Comparison of ENCODE assay signal across 14 mouse cellular contexts in the genomic region with DNA sequence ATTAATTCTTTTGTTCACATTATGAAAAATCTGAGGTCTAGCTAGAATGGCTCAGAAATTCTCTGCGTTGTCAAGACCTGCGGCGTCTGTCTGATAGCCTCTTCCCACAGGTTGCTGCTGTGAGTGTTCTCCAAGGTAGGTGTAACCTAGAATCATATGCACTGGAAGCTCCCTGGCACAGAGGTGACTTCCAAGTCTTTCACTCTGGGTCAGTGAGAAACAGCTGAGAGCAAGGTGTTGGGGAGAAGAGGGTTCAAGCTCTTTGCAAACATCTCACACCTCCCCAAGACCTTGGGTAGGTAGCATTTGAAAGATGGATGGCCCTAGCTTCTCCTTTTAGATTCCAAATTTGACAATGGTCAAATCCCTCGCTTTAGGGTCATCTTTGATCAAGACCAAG.
"Had no signal": no experiment of that assay in that cellular context is flagged by ENCODE, and none has a peak within 500 bp of the region (broad histone marks: within the 10 kb centered on the region; RNA-seq: fewer than 3 reads in every experiment).

No protein-coding gene starts in this region.

- DNase-seq: kidney, postnatal 4 days; liver; liver, embryonic 13.5 days; liver, postnatal 0 days; lung, postnatal 14 days; thymus, postnatal 4 days had no signal

- H3K27me3 ChIP-seq: limb, embryonic 12.5 days; liver, embryonic 13.5 days; lung, embryonic 15.5 days; midbrain, embryonic 15.5 days; neural tube, embryonic 12.5 days had no signal

- H3K27ac ChIP-seq: limb, embryonic 12.5 days; liver, embryonic 13.5 days; lung, embryonic 15.5 days; macrophage; midbrain, embryonic 15.5 days; neural tube, embryonic 12.5 days; stomach, postnatal 0 days had no signal

- H3K4me1 ChIP-seq: liver, embryonic 13.5 days had no signal

- H3K4me2 ChIP-seq: limb, embryonic 12.5 days; liver, embryonic 13.5 days; lung, embryonic 15.5 days; midbrain, embryonic 11.5 days; midbrain, embryonic 15.5 days; neural tube, embryonic 12.5 days had no signal

- H3K9ac ChIP-seq: limb, embryonic 12.5 days; liver, embryonic 13.5 days; liver, postnatal 0 days; lung, embryonic 15.5 days; midbrain, embryonic 15.5 days; neural tube, embryonic 12.5 days had no signal

- H3K9me3 ChIP-seq: limb, embryonic 12.5 days; liver, embryonic 13.5 days; lung, embryonic 15.5 days; megakaryocyte, embryonic 14.5 days; midbrain, embryonic 15.5 days; neural tube, embryonic 12.5 days had no signal

- H3K4me3 ChIP-seq: limb, embryonic 12.5 days; liver, embryonic 13.5 days; lung, embryonic 15.5 days; midbrain, embryonic 15.5 days; neural tube, embryonic 12.5 days had no signal

- H3K36me3 ChIP-seq: limb, embryonic 12.5 days; liver, embryonic 13.5 days; lung, embryonic 15.5 days; midbrain, embryonic 15.5 days; neural tube, embryonic 12.5 days had no signal
